Mouse (Mus musculus) spleen, postnatal 14 days (tissue): ENCODE data around the gene Swsap1.

Source experiments
- DNase-seq, 2 experiments: peaks; one replicate each; pipeline ENCODE4 v3.0.0; 2021 to 2022; ENCODE audit warnings: low spot score in 2 of 2

The Swsap1 gene

GRCm38 (mm10) chr9:21955570-21956281 lies at the start of gene Swsap1:
Swsap1 (plus strand) TSS chr9:21955755.
- DNase-seq, result peak; percentile 96 to 97

- no peak for DNase-seq
Measured at GRCm38 (mm10) chr9:21908216-21908615, 47.3 kb upstream of the Swsap1 start.

DNA sequence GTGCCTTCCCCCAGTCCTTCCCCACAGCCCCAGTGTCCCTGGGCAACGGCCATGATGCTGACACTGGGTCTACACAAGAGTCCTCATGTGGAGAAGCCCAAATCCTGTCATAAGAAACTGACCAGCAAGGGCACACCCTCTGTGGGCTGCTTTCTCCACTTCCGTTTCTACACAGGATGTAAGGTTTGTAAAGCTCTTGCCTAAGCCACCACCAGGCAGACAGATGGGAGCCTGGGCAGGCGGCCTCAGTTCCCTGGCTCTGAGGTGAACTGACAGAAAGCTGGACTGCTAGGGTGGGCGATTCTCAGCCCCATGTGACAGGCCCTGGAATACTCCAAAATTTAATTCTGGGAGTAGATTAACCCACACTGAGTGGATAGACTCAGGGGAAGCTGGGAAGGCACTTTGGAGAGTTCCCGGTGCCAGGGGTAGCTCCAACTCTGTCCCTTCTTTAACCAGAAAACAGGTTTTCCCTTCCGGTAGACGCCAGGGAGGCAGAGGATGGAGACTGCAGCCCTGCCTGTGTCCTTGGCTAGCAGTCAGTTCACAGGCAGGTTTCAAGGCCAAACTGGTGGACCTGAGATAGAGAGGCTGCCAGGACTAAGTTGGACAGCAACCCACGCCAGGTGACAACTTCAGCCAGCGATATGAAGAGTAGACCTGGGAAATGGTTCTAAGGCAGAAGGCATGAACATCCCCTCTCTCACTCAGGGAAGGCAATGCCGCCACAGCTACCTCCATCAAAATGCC lies 45.9 kb upstream of the Swsap1 start:
- DNase-seq, result no peak

GRCm38 (mm10) chr9:21916851-21917492 lies 38.6 kb upstream of the Swsap1 start:
- no peak for DNase-seq

DNA sequence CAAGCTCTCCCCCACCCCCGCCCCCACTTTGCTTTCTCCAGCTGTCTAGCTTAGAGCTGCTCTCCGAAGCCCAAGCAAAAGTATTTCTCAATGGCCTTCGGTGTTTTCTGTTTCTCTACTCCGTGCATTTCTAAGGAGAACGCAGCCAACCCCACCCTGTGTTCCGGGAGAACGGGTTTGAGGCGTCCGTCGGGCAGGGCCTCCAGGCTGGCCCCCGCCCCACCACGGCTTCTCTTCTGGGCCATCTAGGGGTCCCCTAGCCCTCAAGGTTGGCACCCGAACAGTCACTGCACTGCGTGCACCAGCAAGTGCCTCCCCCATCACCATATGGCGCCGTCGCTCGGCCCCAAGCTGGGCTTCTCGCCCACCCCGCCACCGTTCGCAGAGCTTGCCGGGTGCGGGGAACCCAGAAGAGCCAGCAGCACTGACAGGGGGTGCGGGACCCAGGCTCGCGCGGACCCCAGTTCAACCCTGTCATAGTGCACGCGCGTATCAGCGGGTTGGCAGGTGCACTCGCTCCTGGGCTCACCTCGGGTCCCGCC lies 38.0 kb upstream of the Swsap1 start:
- no peak for DNase-seq

GRCm38 (mm10) chr9:21918035-21918592 lies 37.4 kb upstream of the Swsap1 start, which contains the start of gene Rab3d:
Rab3d (minus strand) TSS chr9:21918192.
- peak; percentile 92 to 93 for DNase-seq

- DNase-seq, result no peak
Measured at GRCm38 (mm10) chr9:21918692-21919384, 36.7 kb upstream of the Swsap1 start.

GRCm38 (mm10) chr9:21923036-21923435 lies 32.5 kb upstream of the Swsap1 start:
- DNase-seq, result no peak

- DNase-seq, result no peak
Measured at GRCm38 (mm10) chr9:21923490-21924098, 32.0 kb upstream of the Swsap1 start.

DNA sequence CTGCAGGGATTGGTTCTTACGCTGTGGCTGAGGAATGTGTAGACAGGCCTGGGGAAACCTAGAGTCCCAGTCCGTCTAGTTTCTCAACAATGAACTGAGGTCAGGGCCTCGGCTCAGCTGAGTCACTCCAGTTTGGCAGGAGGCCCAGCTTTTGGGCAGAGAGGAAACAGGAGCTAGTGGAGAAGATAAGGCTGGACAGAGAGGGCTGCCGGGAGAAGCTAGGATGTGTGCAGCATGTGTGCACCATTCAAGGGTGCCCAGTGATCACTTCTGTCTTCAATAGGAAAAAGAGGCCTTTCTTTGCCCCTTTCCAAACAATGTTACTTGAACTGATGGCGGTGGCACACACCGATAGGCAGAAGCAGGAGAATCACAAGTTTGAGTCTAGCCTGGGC lies 31.5 kb upstream of the Swsap1 start:
- DNase-seq, result peak; percentile 54 to 65

DNA sequence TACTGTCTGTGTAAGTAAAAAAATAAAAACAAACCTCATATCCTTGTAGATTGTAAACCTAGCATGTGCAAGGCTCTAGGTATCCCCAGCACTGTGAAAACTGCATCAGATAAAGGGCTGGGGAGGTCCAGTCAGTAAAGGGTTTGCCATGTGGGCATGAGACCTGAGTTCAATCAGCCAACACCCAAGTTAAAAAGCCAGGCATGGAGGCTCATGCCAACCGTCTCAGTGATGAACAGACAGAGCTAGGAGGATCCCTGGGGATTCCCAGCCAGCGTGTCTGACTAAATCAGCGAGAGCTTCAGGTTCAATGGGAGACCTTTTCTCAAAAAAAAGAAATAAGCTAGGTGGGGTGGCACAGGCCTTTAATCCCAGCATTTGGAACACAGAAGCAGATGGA lies 30.5 kb upstream of the Swsap1 start:
- DNase-seq, result no peak

- DNase-seq, result no peak
Measured at GRCm38 (mm10) chr9:21925506-21925905, 30.0 kb upstream of the Swsap1 start.

DNA sequence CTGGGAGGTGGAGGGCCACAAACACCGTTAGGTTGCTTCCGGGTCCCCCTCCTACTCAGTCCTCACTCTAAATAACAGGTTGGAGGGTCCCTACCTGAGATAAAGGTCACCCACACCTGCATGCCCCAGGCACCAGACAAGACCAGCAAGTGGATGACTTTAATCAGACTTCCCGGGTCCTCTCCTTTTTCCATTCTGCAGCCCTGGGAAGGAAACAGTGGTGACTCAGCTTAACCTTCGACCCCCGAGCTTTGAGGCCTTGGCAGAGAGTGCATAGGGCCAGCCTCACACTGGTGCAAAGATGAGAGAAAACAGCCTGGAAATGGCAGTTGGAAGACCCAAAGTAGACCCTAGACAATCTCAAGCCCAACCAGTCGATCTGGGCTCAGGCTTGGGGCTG lies 29.4 kb upstream of the Swsap1 start:
- no peak for DNase-seq

- DNase-seq, result no peak
Measured at GRCm38 (mm10) chr9:21926784-21927183, 28.8 kb upstream of the Swsap1 start.

GRCm38 (mm10) chr9:21927208-21927753 lies 28.3 kb upstream of the Swsap1 start, which contains the start of the genes Ccdc159 and Tmem205:
Ccdc159 (plus strand) TSS chr9:21927471.
Tmem205 (minus strand) TSS chr9:21927556.
- DNase-seq, result peak in 1 of 2 experiments; percentile 22

- no peak for DNase-seq
Measured at GRCm38 (mm10) chr9:21929208-21929607, 26.3 kb upstream of the Swsap1 start.

GRCm38 (mm10) chr9:21932006-21932405 lies 23.5 kb upstream of the Swsap1 start:
- DNase-seq, result no peak

- DNase-seq, result no peak
Measured at GRCm38 (mm10) chr9:21932445-21933137, 23.0 kb upstream of the Swsap1 start.

- DNase-seq, result no peak
Measured at GRCm38 (mm10) chr9:21934021-21934420, 21.5 kb upstream of the Swsap1 start.
